Mouse (Mus musculus): ENCODE measurements at regions not wholly inside any gene's neighbourhood (a gene's known extent, or its start where the extent isn't known, plus 50 kb on each side); places are given as distances from the start of the nearest gene placed in this dataset.

DNA sequence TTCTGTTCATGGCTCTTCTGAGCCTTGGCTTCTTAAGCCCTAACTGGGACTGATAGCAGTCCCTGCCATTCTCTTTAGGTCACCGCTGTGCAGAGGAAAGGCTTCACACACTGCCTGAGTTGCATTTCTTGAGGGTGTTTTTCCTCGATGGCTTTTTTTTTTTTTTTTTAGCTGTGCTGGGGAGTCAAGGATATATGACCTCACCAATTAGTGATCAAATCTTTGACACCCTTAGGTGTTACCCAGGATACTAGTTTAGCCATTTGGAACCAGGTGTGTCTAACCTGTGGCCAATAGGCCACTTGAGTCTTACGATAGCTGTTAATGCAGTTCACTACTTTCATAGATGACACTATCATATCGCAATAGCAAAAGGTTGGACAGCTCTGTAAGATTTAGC lies 1247.5 kb upstream of the A1bg start:
- Histone ChIP-seq H3K27me3 (ENCODE audit: control insufficient read depth, insufficient read depth, low read length) (no peaks in the 10 kb centered on the region), H3K27ac (replicated peaks; ENCODE audit: low read depth, low read length) (no peak overlapping the region), H3K4me2 (ENCODE audit: low read depth, severe bottlenecking) (no peak overlapping the region), H3K9me3 (ENCODE audit: control insufficient read depth, low read length) (no peaks in the 10 kb centered on the region), H3K4me1 (ENCODE audit: control insufficient read depth, insufficient read depth, low read length) (no peaks in the 10 kb centered on the region), H3K9ac (ENCODE audit: low read length) (no peak overlapping the region), H3K4me3 (ENCODE audit: low read depth, low read length) (no peak overlapping the region), H3K36me3 (ENCODE audit: control insufficient read depth, insufficient read depth, low read length) (no peaks in the 10 kb centered on the region)
- DNase-seq (ENCODE audit: low spot score) (no peak), ATAC-seq (ENCODE audit: insufficient number of reproducible peaks, low FRiP score, low TSS enrichment, low read depth) (no peak)
- WGBS = 94% methylated on average over 4 of the region's 4 CpGs

DNA sequence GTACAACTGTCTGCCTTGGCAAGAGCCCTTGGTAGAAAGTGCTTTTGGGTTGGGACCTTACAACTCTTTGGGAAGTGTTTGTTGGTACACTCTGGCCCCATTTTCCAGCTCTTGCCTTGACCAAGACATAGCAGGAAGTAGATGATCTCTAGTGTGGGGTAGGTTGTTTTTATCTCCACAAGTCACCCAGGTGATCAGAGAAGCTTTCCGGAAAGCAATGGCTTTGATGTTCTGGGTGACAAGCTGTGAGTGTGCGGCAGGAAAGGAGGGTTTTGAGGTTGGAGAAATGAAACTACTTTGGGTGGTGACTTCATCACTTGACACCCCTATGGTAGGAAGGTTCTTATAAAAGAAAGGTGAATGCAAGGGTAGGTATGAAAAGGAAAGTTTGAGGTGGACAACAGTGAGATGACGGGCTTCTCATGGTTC lies 1246.8 kb upstream of the A1bg start:
- Histone ChIP-seq H3K36me3 (ENCODE audit: control insufficient read depth, insufficient read depth, low read length) (no peaks in the 10 kb centered on the region), H3K4me2 (ENCODE audit: low read depth, severe bottlenecking) (no peak overlapping the region), H3K4me1 (ENCODE audit: control insufficient read depth, insufficient read depth, low read length) (no peaks in the 10 kb centered on the region), H3K27me3 (ENCODE audit: control insufficient read depth, insufficient read depth, low read length) (no peaks in the 10 kb centered on the region), H3K9ac (ENCODE audit: low read length) (no peak overlapping the region), H3K4me3 (ENCODE audit: low read depth, low read length) (no peak overlapping the region), H3K27ac (replicated peaks; ENCODE audit: low read depth, low read length) (no peak overlapping the region), H3K9me3 (ENCODE audit: control insufficient read depth, low read length) (no peaks in the 10 kb centered on the region)
- WGBS = 88% methylated on average over 3 of the region's 3 CpGs
- no peak for DNase-seq (ENCODE audit: low spot score)
- no peak for ATAC-seq (ENCODE audit: insufficient number of reproducible peaks, low FRiP score, low TSS enrichment, low read depth)

GRCm38 (mm10) chr15:62168958-62169590 lies 1246.3 kb upstream of the A1bg start:
- Histone ChIP-seq H3K27ac (replicated peaks; ENCODE audit: low read depth, low read length) (no peak overlapping the region), H3K9ac (ENCODE audit: low read length) (no peak overlapping the region), H3K4me2 (ENCODE audit: low read depth, severe bottlenecking) (no peak overlapping the region), H3K27me3 (ENCODE audit: control insufficient read depth, insufficient read depth, low read length) (no peaks in the 10 kb centered on the region), H3K36me3 (ENCODE audit: control insufficient read depth, insufficient read depth, low read length) (no peaks in the 10 kb centered on the region), H3K4me1 (ENCODE audit: control insufficient read depth, insufficient read depth, low read length) (no peaks in the 10 kb centered on the region), H3K4me3 (ENCODE audit: low read depth, low read length) (no peak overlapping the region), H3K9me3 (ENCODE audit: control insufficient read depth, low read length) (no peaks in the 10 kb centered on the region)
- 91% methylated on average over 8 of the region's 8 CpGs for WGBS
- ATAC-seq (ENCODE audit: insufficient number of reproducible peaks, low FRiP score, low TSS enrichment, low read depth) = no peak
- no peak for DNase-seq (ENCODE audit: low spot score)

- Histone ChIP-seq H3K27me3 (ENCODE audit: control insufficient read depth, insufficient read depth, low read length) (no peaks in the 10 kb centered on the region), H3K9me3 (ENCODE audit: control insufficient read depth, low read length) (no peaks in the 10 kb centered on the region), H3K4me3 (ENCODE audit: low read depth, low read length) (no peak overlapping the region), H3K9ac (ENCODE audit: low read length) (no peak overlapping the region), H3K4me2 (ENCODE audit: low read depth, severe bottlenecking) (no peak overlapping the region), H3K27ac (replicated peaks; ENCODE audit: low read depth, low read length) (no peak overlapping the region), H3K4me1 (ENCODE audit: control insufficient read depth, insufficient read depth, low read length) (no peaks in the 10 kb centered on the region), H3K36me3 (ENCODE audit: control insufficient read depth, insufficient read depth, low read length) (no peaks in the 10 kb centered on the region)
- DNase-seq (ENCODE audit: low spot score) (no peak), ATAC-seq (ENCODE audit: insufficient number of reproducible peaks, low FRiP score, low TSS enrichment, low read depth) (no peak)
- WGBS = 97% methylated on average over 2 of the region's 2 CpGs
These were observed 1245.7 kb upstream of the A1bg start for GRCm38 (mm10) chr15:62168522-62168921.

DNA sequence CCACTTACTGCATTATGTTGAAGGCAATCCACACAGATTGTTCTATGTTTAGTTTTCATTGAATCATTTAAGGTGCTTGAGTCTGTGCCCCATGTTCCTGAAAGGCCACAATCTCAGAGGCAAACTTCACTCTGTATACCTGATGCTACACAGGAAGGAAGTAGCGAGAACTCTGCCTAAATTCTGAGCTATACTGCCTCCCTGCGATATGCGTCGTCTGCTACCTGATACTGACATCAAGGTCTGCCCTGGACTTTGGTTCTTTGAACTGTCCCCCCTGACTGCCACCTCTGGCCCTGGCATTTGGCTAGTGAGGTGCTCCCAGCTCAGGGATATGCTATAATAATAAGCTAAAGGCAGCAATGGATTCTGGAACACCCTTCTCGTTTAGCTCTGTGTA lies 1244.0 kb upstream of the A1bg start:
- no peaks in the 10 kb centered on the region for H3K9me3 ChIP-seq (ENCODE audit: control insufficient read depth, low read length)
- no peak for ATAC-seq (ENCODE audit: insufficient number of reproducible peaks, low FRiP score, low TSS enrichment, low read depth)
- H3K4me1 ChIP-seq (ENCODE audit: control insufficient read depth, insufficient read depth, low read length) = no peaks in the 10 kb centered on the region
- H3K36me3 ChIP-seq (ENCODE audit: control insufficient read depth, insufficient read depth, low read length) = no peaks in the 10 kb centered on the region
- DNase-seq (ENCODE audit: low spot score) = no peak
- H3K27me3 ChIP-seq (ENCODE audit: control insufficient read depth, insufficient read depth, low read length) = no peaks in the 10 kb centered on the region
- H3K4me3 ChIP-seq (ENCODE audit: low read depth, low read length) = no peak overlapping the region
- no peak overlapping the region for H3K4me2 ChIP-seq (ENCODE audit: low read depth, severe bottlenecking)
- WGBS = 86% methylated on average over 5 of the region's 5 CpGs
- H3K27ac ChIP-seq (replicated peaks; ENCODE audit: low read depth, low read length) = no peak overlapping the region
- H3K9ac ChIP-seq (ENCODE audit: low read length) = no peak overlapping the region

DNA sequence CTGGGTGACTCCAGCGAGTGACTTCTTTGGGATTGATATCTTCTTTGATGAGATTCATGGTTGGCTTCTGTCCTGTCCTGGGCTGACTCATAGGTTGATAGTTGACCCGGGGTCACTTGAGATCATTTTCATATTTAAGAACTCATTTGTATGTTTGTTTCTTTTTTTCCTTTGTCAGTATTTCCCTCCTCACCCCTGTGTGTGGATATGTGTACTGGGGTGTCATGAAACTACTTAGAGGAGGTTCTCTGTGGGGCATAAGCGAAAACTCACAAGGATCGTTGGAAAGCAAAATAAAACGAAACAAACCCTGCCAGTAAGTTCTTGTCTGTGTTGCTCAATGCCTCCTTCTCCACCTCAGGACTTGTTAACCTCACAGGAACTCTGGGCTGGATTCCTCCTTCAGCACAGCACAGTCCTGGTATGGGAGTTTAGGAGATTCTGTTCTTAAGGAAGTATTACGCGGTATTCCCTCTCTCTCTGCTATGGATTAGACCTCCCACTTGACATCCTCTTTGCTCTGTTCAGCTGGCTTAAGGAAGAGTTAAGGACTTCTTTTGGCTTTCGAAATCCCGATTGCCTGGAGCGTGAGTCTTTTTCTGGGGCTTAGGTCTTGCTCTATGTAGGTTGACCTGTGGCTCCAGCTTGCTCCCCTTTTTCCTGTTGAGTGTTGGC lies 1243.2 kb upstream of the A1bg start:
- 92% methylated on average over 10 of the region's 10 CpGs for WGBS
- ATAC-seq (ENCODE audit: insufficient number of reproducible peaks, low FRiP score, low TSS enrichment, low read depth) = no peak
- no peaks in the 10 kb centered on the region for H3K36me3 ChIP-seq (ENCODE audit: control insufficient read depth, insufficient read depth, low read length)
- no peak for DNase-seq (ENCODE audit: low spot score)
- H3K9ac ChIP-seq (ENCODE audit: low read length) = no peak overlapping the region
- no peak overlapping the region for H3K4me2 ChIP-seq (ENCODE audit: low read depth, severe bottlenecking)
- H3K9me3 ChIP-seq (ENCODE audit: control insufficient read depth, low read length) = no peaks in the 10 kb centered on the region
- no peaks in the 10 kb centered on the region for H3K27me3 ChIP-seq (ENCODE audit: control insufficient read depth, insufficient read depth, low read length)
- no peak overlapping the region for H3K4me3 ChIP-seq (ENCODE audit: low read depth, low read length)
- H3K27ac ChIP-seq (replicated peaks; ENCODE audit: low read depth, low read length) = no peak overlapping the region
- no peaks in the 10 kb centered on the region for H3K4me1 ChIP-seq (ENCODE audit: control insufficient read depth, insufficient read depth, low read length)

GRCm38 (mm10) chr15:62164766-62165410 lies 1242.1 kb upstream of the A1bg start:
- no peak for ATAC-seq (ENCODE audit: insufficient number of reproducible peaks, low FRiP score, low TSS enrichment, low read depth)
- no peaks in the 10 kb centered on the region for H3K9me3 ChIP-seq (ENCODE audit: control insufficient read depth, low read length)
- H3K4me1 ChIP-seq (ENCODE audit: control insufficient read depth, insufficient read depth, low read length) = no peaks in the 10 kb centered on the region
- no peak overlapping the region for H3K9ac ChIP-seq (ENCODE audit: low read length)
- no peaks in the 10 kb centered on the region for H3K27me3 ChIP-seq (ENCODE audit: control insufficient read depth, insufficient read depth, low read length)
- whole genome bisulfite sequencing = 96% methylated on average over 9 of the region's 9 CpGs
- no peak overlapping the region for H3K4me3 ChIP-seq (ENCODE audit: low read depth, low read length)
- DNase-seq (ENCODE audit: low spot score) = no peak
- H3K36me3 ChIP-seq (ENCODE audit: control insufficient read depth, insufficient read depth, low read length) = no peaks in the 10 kb centered on the region
- no peak overlapping the region for H3K4me2 ChIP-seq (ENCODE audit: low read depth, severe bottlenecking)
- no peak overlapping the region for H3K27ac ChIP-seq (replicated peaks; ENCODE audit: low read depth, low read length)

DNA sequence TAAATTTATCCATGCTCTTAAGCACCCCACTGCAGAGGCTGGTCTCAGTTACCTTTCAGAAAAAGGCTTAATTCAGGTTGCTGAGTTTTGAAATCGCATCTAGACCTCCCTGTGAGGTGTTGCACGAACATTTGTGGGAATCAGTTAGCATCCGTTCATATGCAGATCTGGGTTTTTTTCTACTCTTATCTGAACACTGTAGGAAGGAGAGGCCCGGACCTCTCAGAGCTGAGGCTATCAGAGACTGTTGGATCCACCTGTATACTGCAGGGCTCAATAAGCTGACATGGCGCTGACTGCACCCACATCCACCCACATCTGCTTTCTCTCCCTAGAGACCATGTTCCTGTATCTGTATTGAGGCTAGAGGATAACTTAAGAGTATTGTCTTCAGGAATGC lies 1240.4 kb upstream of the A1bg start:
- H3K4me1 ChIP-seq (ENCODE audit: control insufficient read depth, insufficient read depth, low read length) = no peaks in the 10 kb centered on the region
- DNase-seq (ENCODE audit: low spot score) = no peak
- no peaks in the 10 kb centered on the region for H3K9me3 ChIP-seq (ENCODE audit: control insufficient read depth, low read length)
- no peak overlapping the region for H3K27ac ChIP-seq (replicated peaks; ENCODE audit: low read depth, low read length)
- no peak overlapping the region for H3K4me2 ChIP-seq (ENCODE audit: low read depth, severe bottlenecking)
- no peak overlapping the region for H3K4me3 ChIP-seq (ENCODE audit: low read depth, low read length)
- H3K9ac ChIP-seq (ENCODE audit: low read length) = no peak overlapping the region
- H3K36me3 ChIP-seq (ENCODE audit: control insufficient read depth, insufficient read depth, low read length) = no peaks in the 10 kb centered on the region
- ATAC-seq (ENCODE audit: insufficient number of reproducible peaks, low FRiP score, low TSS enrichment, low read depth) = no peak
- WGBS = 86% methylated on average over 5 of the region's 5 CpGs
- H3K27me3 ChIP-seq (ENCODE audit: control insufficient read depth, insufficient read depth, low read length) = no peaks in the 10 kb centered on the region
